Mouse (Mus musculus): ENCODE measurements around the gene Mdga1. TPM values are rescaled to one million over a fixed set of nuclear protein-coding genes. Genes with fewer than 3 reads are reported as not detected.
A peak's percentile ranks its signal among the peaks of the same experiment; 100 is the strongest.
"Not testable (repeated sequence)": the region's sequence is repeated elsewhere in the genome, so short reads cannot be mapped to it uniquely, and the experiment has no call there.

Gene Mdga1
- polyA plus RNA-seq, 1 experiment from 2014 or later, result 1.6 TPM

DNA sequence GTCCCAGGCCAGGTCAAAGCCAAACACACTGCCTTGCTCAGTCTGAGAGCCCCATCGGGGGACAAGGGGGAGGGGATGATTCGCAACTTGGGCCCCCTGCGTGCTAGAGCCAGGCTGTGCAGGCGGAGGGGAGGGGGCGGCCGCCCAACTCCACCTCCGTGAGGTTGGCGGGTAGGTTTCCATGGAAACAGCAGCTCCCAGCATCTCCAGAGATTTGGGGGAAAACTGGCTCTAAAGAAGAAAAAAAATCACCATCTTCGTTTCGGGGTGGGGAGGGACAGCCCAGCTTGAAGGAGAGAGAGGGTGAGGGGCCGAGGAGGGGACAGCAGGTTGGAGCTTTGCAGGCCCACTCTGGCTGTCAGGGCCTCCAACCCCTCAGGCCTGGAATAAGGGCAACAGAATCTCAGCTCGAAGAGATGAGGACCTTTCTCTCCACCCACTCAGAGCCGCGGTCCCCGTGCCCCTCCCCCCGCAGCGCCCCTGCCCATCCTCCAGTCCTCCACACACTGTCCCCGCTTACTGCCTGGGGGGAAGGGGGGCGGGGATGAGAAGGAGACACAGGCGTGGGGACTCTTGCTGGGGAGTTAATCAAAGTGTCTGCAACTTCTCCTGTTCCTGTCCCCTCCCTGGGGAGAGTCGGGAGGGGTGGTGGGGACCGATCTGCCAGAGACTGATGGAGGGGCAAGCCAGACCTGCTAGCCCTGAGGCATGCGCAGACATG lies 174.7 kb downstream of the Mdga1 start:
- H3K4me1 ChIP-seq (ENCODE audit: control insufficient read depth, insufficient read depth, low read length), result no peaks in the 10 kb centered on the region
- 0 out of 2 replicates have a peak overlapping the region, but pooled peaks have one; percentile 33 for H3K9ac ChIP-seq (ENCODE audit: low read depth, low read length)
- no peak for ATAC-seq
- peak overlapping the region; percentile 5; the same call in 1 of the 2 replicates for H3K4me3 ChIP-seq (ENCODE audit: low read length)
- H3K27me3 ChIP-seq (replicated peaks; ENCODE audit: control insufficient read depth, insufficient read depth, low read length), result 0 out of 2 replicates have a peak, but pooled peaks cover 8% of the 10 kb centered on the region
- peak overlapping the region; percentile 1; the same call in 1 of the 2 replicates for H3K4me2 ChIP-seq (ENCODE audit: low read depth, low read length)
- H3K9me3 ChIP-seq (ENCODE audit: control insufficient read depth, low read length), result no peaks in the 10 kb centered on the region
- no peaks in the 10 kb centered on the region for H3K36me3 ChIP-seq (ENCODE audit: control insufficient read depth, insufficient read depth, low read length)
- no peak overlapping the region for H3K27ac ChIP-seq (ENCODE audit: low read length)
- 7% methylated on average over 23 of the region's 23 CpGs for WGBS

DNA sequence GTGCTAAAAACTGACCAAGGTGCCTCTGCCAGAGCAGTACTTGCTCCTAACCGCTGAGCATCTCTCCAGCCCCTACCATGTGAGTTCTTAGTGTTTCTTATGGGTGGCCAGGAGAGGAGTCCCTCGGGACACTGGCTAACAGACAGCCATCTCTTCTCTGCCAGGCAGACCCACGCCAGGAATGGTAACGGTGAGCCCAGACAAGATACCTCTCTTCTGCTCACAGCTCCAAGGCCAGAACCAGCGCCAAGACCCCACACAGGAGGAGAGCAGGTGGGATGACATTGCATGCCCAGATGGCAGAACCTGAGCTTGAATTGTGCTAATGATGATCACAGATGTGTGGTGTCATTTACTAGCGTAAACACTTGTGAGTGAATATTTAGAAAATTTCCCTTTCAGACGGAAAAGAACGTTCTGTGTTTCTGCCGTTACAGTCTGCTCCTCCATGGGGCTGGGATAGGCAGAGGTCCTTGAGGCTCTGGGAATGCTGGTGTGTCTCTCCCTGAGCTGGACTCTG lies 178.3 kb downstream of the Mdga1 start:
- no peak overlapping the region for H3K4me3 ChIP-seq (ENCODE audit: low read length)
- no peak overlapping the region for H3K27ac ChIP-seq (ENCODE audit: low read length)
- H3K9ac ChIP-seq (ENCODE audit: low read depth, low read length), result no peak overlapping the region
- no peaks in the 10 kb centered on the region for H3K36me3 ChIP-seq (ENCODE audit: control insufficient read depth, insufficient read depth, low read length)
- WGBS, result 71% methylated on average over 9 of the region's 9 CpGs
- no peaks in the 10 kb centered on the region for H3K4me1 ChIP-seq (ENCODE audit: control insufficient read depth, insufficient read depth, low read length)
- H3K9me3 ChIP-seq (ENCODE audit: control insufficient read depth, low read length), result no peaks in the 10 kb centered on the region
- ATAC-seq, result no peak
- no peak overlapping the region for H3K4me2 ChIP-seq (ENCODE audit: low read depth, low read length)
- 0 out of 2 replicates have a peak, but pooled peaks cover 8% of the 10 kb centered on the region for H3K27me3 ChIP-seq (replicated peaks; ENCODE audit: control insufficient read depth, insufficient read depth, low read length)

DNA sequence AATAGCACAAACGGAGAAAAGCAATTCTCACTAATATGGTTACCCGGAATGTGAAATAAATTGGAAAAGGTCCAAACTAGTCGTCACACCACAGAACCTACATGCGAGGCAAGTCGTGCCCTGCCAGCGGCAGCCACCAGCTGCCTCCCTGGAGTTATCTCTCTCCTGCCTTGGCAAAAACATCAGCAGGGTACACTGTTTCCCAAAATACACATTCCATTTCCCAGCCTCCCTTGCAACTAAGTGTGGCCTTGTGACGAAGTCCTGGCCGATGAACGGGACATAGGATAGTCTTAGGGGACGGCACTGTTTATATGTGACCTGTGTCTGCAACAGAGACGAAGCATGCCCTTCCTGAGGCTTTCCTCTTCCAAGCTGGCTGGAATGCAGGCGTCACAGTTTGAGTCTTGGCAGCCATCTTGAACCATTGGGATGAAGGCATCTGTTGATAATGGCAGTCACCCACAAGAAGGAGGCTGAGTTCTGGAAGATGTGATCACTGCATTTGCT lies 179.6 kb downstream of the Mdga1 start:
- Histone ChIP-seq H3K36me3 (ENCODE audit: control insufficient read depth, insufficient read depth, low read length) (no peaks in the 10 kb centered on the region), H3K27me3 (replicated peaks; ENCODE audit: control insufficient read depth, insufficient read depth, low read length) (0 out of 2 replicates have a peak, but pooled peaks cover 4% of the 10 kb centered on the region), H3K4me2 (ENCODE audit: low read depth, low read length) (no peak overlapping the region), H3K9ac (ENCODE audit: low read depth, low read length) (no peak overlapping the region), H3K4me1 (ENCODE audit: control insufficient read depth, insufficient read depth, low read length) (no peaks in the 10 kb centered on the region), H3K27ac (ENCODE audit: low read length) (no peak overlapping the region), H3K4me3 (ENCODE audit: low read length) (no peak overlapping the region), H3K9me3 (ENCODE audit: control insufficient read depth, low read length) (no peaks in the 10 kb centered on the region)
- 85% methylated on average over 12 of the region's 12 CpGs for WGBS
- ATAC-seq, result no peak

DNA sequence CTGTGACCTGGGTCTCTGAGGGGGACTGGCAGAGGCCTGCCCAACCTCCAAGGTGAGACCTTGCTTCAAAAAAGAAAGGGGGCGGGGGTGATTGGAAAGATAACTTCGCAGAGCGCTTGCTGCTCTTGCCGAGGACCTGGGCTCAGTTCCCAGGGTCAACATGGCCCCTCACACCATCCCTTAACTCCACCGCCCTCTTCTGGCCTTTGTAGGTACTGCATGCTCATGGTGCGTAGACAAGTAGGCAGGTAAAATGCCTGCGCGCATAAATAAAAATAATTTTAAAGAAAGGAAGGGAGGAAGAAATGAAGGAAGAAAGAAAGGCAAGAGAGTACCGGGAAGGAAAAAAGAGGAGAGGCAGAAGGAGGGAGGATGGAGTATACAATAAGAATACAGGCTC lies 180.2 kb downstream of the Mdga1 start:
- Histone ChIP-seq H3K4me3 (ENCODE audit: low read length) (no peak overlapping the region), H3K36me3 (ENCODE audit: control insufficient read depth, insufficient read depth, low read length) (no peaks in the 10 kb centered on the region), H3K9ac (ENCODE audit: low read depth, low read length) (no peak overlapping the region), H3K9me3 (ENCODE audit: control insufficient read depth, low read length) (no peaks in the 10 kb centered on the region), H3K27me3 (replicated peaks; ENCODE audit: control insufficient read depth, insufficient read depth, low read length) (no peaks in the 10 kb centered on the region), H3K4me2 (ENCODE audit: low read depth, low read length) (no peak overlapping the region), H3K27ac (ENCODE audit: low read length) (no peak overlapping the region), H3K4me1 (ENCODE audit: control insufficient read depth, insufficient read depth, low read length) (no peaks in the 10 kb centered on the region)
- ATAC-seq, result no peak
- WGBS, result 65% methylated on average over 9 of the region's 9 CpGs

DNA sequence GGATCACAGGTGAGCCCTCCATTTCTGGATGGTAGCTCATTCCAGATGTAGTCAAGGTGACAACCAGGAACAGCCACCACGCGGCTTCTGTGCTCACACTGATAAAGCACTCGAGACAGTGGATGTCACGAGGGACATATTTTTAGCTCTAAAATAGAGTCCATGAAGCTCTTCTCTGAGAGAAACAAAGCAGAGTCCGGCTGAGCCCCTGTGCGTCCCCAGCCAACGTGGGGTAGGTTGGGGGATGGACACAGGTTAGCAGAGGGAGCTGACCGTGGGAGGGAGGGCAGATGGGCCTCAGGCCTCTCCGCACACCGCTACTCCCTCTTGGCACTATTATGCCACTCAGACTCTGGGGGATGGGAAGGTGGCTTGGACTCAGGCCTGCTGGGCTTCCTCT lies 181.3 kb downstream of the Mdga1 start:
- no peaks in the 10 kb centered on the region for H3K27me3 ChIP-seq (replicated peaks; ENCODE audit: control insufficient read depth, insufficient read depth, low read length)
- H3K9me3 ChIP-seq (ENCODE audit: control insufficient read depth, low read length), result no peaks in the 10 kb centered on the region
- no peaks in the 10 kb centered on the region for H3K36me3 ChIP-seq (ENCODE audit: control insufficient read depth, insufficient read depth, low read length)
- ATAC-seq, result no peak
- H3K4me1 ChIP-seq (ENCODE audit: control insufficient read depth, insufficient read depth, low read length), result no peaks in the 10 kb centered on the region
- H3K4me3 ChIP-seq (ENCODE audit: low read length), result no peak overlapping the region
- no peak overlapping the region for H3K27ac ChIP-seq (ENCODE audit: low read length)
- H3K4me2 ChIP-seq (ENCODE audit: low read depth, low read length), result no peak overlapping the region
- WGBS, result 82% methylated on average over 10 of the region's 10 CpGs
- H3K9ac ChIP-seq (ENCODE audit: low read depth, low read length), result no peak overlapping the region

DNA sequence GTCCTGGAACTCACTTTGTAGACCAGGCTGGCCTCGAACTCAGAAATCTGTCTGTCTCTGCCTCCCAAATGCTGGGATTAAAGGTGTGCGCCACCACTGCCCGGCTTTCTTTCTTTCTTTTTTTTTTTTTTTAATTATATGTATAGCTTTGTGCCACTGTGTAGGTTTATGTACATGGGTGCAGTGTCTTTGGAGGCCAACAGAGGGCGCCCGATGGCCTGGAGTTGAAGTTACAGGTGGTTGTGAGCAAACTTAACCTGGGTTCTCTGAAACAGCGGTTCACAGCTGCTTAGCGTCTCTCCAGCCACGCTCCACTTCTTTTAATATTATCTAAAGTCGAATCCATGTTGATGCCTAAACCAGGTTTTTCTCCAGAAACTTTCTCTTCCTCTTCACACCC lies 185.1 kb downstream of the Mdga1 start:
- H3K9me3 ChIP-seq (ENCODE audit: control insufficient read depth, low read length), result no peaks in the 10 kb centered on the region
- no peaks in the 10 kb centered on the region for H3K36me3 ChIP-seq (ENCODE audit: control insufficient read depth, insufficient read depth, low read length)
- H3K4me3 ChIP-seq (ENCODE audit: low read length), result no peak overlapping the region
- no peaks in the 10 kb centered on the region for H3K27me3 ChIP-seq (replicated peaks; ENCODE audit: control insufficient read depth, insufficient read depth, low read length)
- H3K27ac ChIP-seq (ENCODE audit: low read length), result no peak overlapping the region
- WGBS, result 79% methylated on average over 9 of the region's 9 CpGs
- H3K4me1 ChIP-seq (ENCODE audit: control insufficient read depth, insufficient read depth, low read length), result no peaks in the 10 kb centered on the region
- no peak for ATAC-seq
- H3K9ac ChIP-seq (ENCODE audit: low read depth, low read length), result no peak overlapping the region
- no peak overlapping the region for H3K4me2 ChIP-seq (ENCODE audit: low read depth, low read length)

DNA sequence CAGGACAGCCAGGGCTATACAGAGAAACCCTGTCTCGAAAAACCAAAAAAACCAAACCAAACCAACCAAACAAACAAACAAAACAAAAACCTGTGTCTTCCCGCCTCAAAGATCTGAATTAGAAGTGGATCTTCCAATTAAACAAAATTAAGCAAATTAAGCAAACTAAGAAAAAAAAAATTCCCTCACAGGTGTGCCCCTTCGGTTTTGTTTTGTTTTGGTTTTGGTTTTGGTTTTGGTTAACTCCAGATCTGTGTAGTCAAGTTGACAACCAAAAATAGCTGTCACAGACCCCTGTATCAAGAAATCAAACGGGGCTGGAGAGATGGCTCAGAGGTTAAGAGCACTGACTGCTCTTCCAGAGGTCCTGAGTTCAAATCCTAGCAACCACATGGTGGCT lies 188.4 kb downstream of the Mdga1 start:
- H3K4me1 ChIP-seq (ENCODE audit: control insufficient read depth, insufficient read depth, low read length); ATAC-seq; H3K9ac ChIP-seq (ENCODE audit: low read depth, low read length); H3K27ac ChIP-seq (ENCODE audit: low read length); H3K4me2 ChIP-seq (ENCODE audit: low read depth, low read length); H3K9me3 ChIP-seq (ENCODE audit: control insufficient read depth, low read length); H3K36me3 ChIP-seq (ENCODE audit: control insufficient read depth, insufficient read depth, low read length); H3K4me3 ChIP-seq (ENCODE audit: low read length); H3K27me3 ChIP-seq (replicated peaks; ENCODE audit: control insufficient read depth, insufficient read depth, low read length): not testable (repeated sequence)
- WGBS, result 84% methylated on average over 4 of the region's 4 CpGs

DNA sequence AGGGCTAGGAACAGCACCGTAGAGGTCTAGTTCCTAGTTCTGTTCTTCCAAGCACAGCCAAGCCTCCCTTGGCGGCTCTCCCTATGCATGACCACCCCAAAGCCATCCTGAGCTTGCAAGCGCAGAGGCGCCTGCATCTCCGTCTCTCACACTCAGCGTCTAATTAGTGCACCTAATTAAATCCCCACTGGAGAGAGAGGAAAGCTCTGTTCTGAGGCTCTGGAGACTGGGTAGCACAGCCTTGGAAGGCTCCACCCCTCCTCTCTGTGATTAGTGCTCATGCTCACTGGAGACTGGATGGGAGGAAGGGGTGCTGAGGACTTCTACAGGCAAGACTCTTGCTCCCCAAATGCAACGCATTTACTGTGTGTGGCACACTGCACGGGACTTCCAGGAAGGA lies 191.9 kb downstream of the Mdga1 start:
- Histone ChIP-seq H3K4me1 (ENCODE audit: control insufficient read depth, insufficient read depth, low read length) (no peaks in the 10 kb centered on the region), H3K9me3 (ENCODE audit: control insufficient read depth, low read length) (no peaks in the 10 kb centered on the region), H3K4me3 (ENCODE audit: low read length) (no peak overlapping the region), H3K36me3 (ENCODE audit: control insufficient read depth, insufficient read depth, low read length) (no peaks in the 10 kb centered on the region), H3K9ac (ENCODE audit: low read depth, low read length) (no peak overlapping the region), H3K27me3 (replicated peaks; ENCODE audit: control insufficient read depth, insufficient read depth, low read length) (no peaks in the 10 kb centered on the region), H3K4me2 (ENCODE audit: low read depth, low read length) (no peak overlapping the region), H3K27ac (ENCODE audit: low read length) (no peak overlapping the region)
- ATAC-seq, result no peak
- WGBS, result 71% methylated on average over 8 of the region's 8 CpGs
